ENCODE assay signal across 8 mouse cellular contexts in genomic region chr2:49811871-49812363, GRCm38 (mm10). TPM values are rescaled to one million over a fixed set of nuclear protein-coding genes. Genes with fewer than 3 reads are reported as not detected.
A peak's percentile ranks its signal among the peaks of the same experiment; 100 is the strongest.
DNase-seq lines count a peak whose midpoint lies in the region; ATAC-seq and TF ChIP-seq lines count a peak whose summit lies in the region.

No protein-coding gene starts in this region.

- WGBS in intestine, embryonic 15.5 days, result 30% methylated on average over 4 of the region's 4 CpGs
- WGBS in forebrain, embryonic 15.5 days, result 13% methylated on average over 4 of the region's 4 CpGs

- no peaks in the 10 kb centered on the region for H3K27me3 ChIP-seq in intestine, embryonic 15.5 days (replicated peaks)
- H3K27me3 ChIP-seq in forebrain, embryonic 15.5 days, result no peaks in the 10 kb centered on the region

- H3K4me2 ChIP-seq in intestine, embryonic 15.5 days (replicated peaks), result peak overlapping the region; percentile 30
- H3K4me2 ChIP-seq in forebrain, embryonic 15.5 days (replicated peaks), result no peak overlapping the region

- H3K36me3 ChIP-seq in intestine, embryonic 15.5 days, result no peaks in the 10 kb centered on the region
- no peaks in the 10 kb centered on the region for H3K36me3 ChIP-seq in forebrain, embryonic 15.5 days

- ATAC-seq in intestine, embryonic 15.5 days, result 0 out of 2 replicates have a peak, but pooled peaks have one; percentile 32
- no peak for ATAC-seq in forebrain, embryonic 15.5 days (replicated peaks)

- no peak overlapping the region for H3K9ac ChIP-seq in intestine, embryonic 15.5 days
- H3K9ac ChIP-seq in forebrain, embryonic 15.5 days (replicated peaks), result no peak overlapping the region

- H3K4me1 ChIP-seq in intestine, embryonic 15.5 days (replicated peaks), result peaks cover 11% of the 10 kb centered on the region; the same call in 1 of the 2 replicates
- H3K4me1 ChIP-seq in forebrain, embryonic 15.5 days, result peaks cover 12% of the 10 kb centered on the region

- peak; percentile 36 for TF ChIP-seq CTCF in layer of hippocampus, adult 2 months (conservative IDR thresholded peaks at IDR 0.05)

- H3K4me3 ChIP-seq in layer of hippocampus, adult 2 months, result no peak overlapping the region
- 0 out of 2 replicates have a peak overlapping the region, but pooled peaks have one; percentile 6 for H3K4me3 ChIP-seq in intestine, embryonic 15.5 days (replicated peaks)
- H3K4me3 ChIP-seq in forebrain, embryonic 15.5 days, result no peak overlapping the region

- no peaks in the 10 kb centered on the region for H3K9me3 ChIP-seq in intestine, embryonic 15.5 days
- H3K9me3 ChIP-seq in forebrain, embryonic 15.5 days, result no peaks in the 10 kb centered on the region

- DNase-seq in layer of hippocampus, adult 2 months (ENCODE audit: low spot score in 2 of 2), result no peak
- no peak for DNase-seq in layer of hippocampus, postnatal 36 days
- peak; percentile 77 for DNase-seq in adrenal gland, postnatal 10 days
- DNase-seq in lung, postnatal 25 days (ENCODE audit: low spot score), result peak; percentile 72
- no peak for DNase-seq in frontal cortex, postnatal 10 days (ENCODE audit: low spot score in 2 of 2)
- DNase-seq in spleen, adult 12 weeks (ENCODE audit: low spot score), result no peak

- H3K27ac ChIP-seq in layer of hippocampus, adult 2 months, result no peak overlapping the region
- peak overlapping the region; percentile 67 for H3K27ac ChIP-seq in intestine, embryonic 15.5 days
- no peak overlapping the region for H3K27ac ChIP-seq in forebrain, embryonic 15.5 days (replicated peaks)

RNA-seq across cellular contexts. Expression of gene Lypd6b, which starts 24.4 kb away (rescaled TPM):
- 1 to 10 TPM; 3.9 to 4.0 TPM for total RNA-seq in layer of hippocampus, adult 2 months (2021)
- 1 to 10 TPM; 2.9 to 3.6 TPM for total RNA-seq in layer of hippocampus, postnatal 36 days (2021)
- under 1 TPM in 1 of 2 experiments, not detected in 1; 0.24 TPM for total RNA-seq in adrenal gland, postnatal 10 days (2021)
- polyA plus RNA-seq in intestine, embryonic 15.5 days (2015; fragmentation: Nextera tagmentation; extraction: Ambion mirVana), result 2.0 and 2.8 TPM in 2 replicates
- polyA plus RNA-seq in forebrain, embryonic 15.5 days (2015; fragmentation: Nextera tagmentation; extraction: Ambion mirVana), result 10.7 and 11.3 TPM in 2 replicates

Comparison
In these comparisons a context has a peak if more than half of its experiments do, and no peak if none do; other contexts are left out.
1. DNase-seq: peak in adrenal gland, postnatal 10 days (single experiment) and lung, postnatal 25 days (single experiment); none in layer of hippocampus, adult 2 months (0 of 2), layer of hippocampus, postnatal 36 days (0 of 2), frontal cortex, postnatal 10 days (0 of 2) and spleen, adult 12 weeks (single experiment).